Mouse (Mus musculus): ENCODE measurements around the gene Timm8a2.

The Timm8a2 gene

DNA sequence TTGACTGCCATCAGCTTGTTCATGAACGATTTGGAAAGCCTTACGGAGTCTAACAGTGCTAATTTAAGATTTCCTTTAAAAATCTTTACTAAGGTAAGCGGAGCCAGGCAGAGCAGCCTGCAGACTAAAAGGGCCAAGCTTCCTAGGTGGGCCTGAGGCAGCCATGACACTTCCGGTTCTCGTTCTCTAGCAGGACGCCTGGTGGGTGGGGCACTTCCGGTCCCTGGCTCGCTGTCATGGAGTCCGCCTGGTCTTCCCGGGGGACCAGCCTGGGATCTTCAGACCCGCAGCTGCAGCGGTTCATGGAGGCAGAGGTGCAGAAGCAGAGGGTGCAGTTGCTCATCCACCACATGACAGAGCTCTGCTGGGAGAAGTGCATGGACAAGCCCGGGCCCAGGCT, at the start of gene Timm8a2:
TSS of gene Timm8a2 (plus strand) at position 224 of the 400 bp plus-strand sequence.
- DNase-seq (ENCODE audit: low spot score in 2 of 2) = no peak

DNA sequence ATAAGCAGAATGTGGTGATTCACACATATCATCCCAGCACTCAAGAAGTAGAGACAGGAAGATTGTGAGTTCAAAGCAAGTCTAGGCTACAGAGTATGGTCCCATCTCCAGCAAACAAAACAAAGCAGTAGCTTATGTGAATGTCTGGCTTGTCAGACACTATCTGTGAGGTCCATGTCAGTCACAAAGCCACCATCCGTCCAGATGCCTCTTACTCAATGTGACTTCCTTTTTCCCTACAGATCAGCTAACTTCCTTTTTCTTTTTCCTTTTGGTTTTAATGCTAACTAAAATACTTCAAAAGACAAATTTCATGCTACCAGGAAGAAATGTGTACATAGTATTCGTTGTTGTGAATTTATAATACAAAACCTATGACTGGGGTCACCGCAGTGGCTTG, 49.0 kb upstream of the Timm8a2 start:
- no peak for DNase-seq (ENCODE audit: low spot score in 2 of 2)

DNA sequence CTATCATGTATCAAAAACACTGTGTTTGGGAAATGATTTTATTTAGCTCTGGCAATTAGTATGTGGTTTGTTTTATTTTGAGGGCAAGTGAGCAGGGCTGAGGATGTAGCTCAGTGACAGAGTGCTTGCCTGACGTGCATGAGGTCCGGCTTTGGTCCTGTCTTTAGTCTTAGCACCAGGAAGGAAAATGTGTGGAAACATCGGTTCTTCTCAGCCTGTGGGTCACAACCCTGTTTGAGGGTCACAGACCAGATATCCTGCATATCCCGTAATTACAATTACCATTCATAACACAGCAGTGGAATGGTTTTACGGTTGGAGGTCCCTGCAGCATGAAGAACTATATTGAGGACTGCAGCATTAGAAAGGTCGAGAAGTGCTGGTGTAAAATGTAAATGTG, 48.4 kb upstream of the Timm8a2 start:
- no peak for DNase-seq (ENCODE audit: low spot score in 2 of 2)

DNA sequence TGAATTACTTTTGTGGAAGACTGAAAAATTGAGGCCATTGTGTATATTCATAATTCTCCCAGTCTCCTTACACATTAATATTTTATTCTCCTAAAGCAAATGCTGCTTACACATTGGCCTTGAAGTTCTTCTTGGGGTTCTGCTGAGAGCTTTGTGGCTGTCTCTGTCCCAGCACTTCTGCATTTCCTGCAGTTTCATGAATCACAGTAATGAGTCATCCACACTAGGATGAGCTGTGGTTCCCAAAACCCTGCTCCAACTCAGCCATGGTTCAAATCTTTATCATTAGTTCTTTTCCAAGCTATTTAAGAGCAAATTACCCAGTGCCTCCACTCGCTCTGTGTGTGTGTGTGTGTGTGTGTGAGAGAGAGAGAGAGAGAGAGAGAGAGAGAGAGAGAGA, 47.2 kb upstream of the Timm8a2 start:
- DNase-seq (ENCODE audit: low spot score in 2 of 2) = no peak

DNA sequence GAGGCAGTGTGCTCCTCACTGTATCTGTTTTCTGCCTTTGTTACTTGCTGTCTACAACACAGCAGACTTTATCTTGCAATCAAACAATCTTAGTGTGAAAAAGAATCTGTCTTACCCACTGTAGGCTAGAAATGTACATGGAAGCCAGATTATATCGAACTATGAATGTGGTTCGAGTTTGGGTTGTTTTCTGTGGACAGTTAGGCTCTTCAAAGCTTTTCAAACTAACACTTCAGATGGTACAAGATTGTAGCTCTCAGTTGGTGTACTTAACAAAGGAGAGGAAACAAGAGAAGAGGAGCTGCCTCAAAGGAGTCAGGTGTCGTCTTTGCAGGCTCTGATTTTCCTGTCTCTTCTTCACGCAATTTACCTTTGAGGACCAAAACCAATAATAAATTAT, 46.8 kb upstream of the Timm8a2 start:
- DNase-seq (ENCODE audit: low spot score in 2 of 2) = no peak

DNA sequence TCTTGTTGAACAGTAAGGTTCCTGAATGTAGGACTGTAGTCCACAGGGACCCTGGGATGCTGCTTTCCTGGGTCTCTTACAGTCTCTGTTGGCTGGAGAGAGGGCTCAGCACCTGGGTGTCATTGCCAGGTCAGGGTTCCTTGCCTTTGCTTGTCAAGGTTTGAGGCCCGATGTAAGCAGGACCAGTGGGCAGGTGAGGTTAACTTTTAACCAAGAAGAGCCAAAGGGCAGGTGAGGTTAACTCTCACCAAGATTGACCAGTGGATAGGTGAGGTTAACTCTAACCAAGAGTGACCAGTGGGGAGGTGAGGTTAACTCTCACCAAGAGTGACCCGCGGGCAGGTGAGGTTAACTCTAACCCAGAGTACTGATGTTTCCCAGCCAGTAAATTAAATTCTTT, 45.1 kb upstream of the Timm8a2 start:
- DNase-seq (ENCODE audit: low spot score in 2 of 2) = no peak

DNA sequence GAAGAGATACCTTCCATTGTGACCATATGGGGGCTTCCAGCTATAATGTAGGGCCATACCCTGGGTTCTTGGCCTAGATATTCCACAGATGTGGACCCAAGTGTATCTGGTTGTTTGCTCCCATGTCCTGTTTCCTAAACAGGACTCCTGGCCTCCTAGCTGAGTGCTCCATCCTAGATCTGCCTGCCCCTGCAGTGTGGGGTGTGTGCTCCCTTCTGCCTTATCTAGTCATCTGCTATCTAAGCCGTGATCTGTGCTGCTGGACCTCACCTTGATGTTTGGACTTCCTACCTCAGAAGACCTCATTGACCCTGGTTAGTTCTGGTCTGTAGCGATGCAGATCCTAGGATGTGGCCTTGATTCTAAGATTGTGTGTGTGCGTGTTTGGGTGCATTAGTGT, 44.6 kb upstream of the Timm8a2 start:
- no peak for DNase-seq (ENCODE audit: low spot score in 2 of 2)

DNA sequence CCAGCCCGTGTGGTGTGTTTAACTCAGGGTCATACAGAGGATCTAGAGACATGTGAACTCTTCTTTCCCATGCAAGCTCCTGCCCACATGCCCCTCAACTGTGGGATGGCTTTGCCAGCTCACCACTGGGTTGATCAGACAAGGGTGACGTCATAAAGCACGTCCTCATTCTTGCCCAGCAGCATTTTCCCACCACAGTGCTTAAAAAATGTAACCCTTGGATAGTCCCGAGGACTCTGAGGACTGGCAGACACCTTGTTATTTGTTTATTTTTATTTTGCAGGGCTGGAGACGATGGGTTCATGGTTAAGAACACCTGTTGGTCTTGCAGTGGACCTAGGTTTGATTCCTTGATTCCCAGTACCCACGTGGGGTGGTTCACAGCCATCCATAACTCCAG, 43.6 kb upstream of the Timm8a2 start:
- DNase-seq (ENCODE audit: low spot score in 2 of 2) = no peak

DNA sequence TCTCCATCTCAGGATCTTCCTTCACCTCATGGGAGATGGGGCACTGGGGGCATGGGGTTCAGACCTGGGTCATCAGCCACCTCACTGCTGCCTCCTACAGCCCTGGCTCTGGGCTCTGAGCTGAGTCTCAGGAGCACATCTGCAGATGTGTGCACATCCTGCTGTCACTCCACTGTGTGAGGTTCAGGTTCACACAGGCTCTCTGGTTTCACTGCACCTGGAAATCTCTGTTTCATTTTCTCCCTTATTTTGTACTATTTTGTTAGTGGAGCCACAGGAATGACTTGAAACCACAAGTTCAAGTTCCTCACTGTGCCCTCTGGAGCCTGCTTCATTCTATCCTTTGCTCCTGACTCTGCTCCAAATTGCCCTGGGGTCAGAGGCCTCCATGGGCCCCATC, 42.6 kb upstream of the Timm8a2 start:
- DNase-seq (ENCODE audit: low spot score in 2 of 2) = no peak

DNA sequence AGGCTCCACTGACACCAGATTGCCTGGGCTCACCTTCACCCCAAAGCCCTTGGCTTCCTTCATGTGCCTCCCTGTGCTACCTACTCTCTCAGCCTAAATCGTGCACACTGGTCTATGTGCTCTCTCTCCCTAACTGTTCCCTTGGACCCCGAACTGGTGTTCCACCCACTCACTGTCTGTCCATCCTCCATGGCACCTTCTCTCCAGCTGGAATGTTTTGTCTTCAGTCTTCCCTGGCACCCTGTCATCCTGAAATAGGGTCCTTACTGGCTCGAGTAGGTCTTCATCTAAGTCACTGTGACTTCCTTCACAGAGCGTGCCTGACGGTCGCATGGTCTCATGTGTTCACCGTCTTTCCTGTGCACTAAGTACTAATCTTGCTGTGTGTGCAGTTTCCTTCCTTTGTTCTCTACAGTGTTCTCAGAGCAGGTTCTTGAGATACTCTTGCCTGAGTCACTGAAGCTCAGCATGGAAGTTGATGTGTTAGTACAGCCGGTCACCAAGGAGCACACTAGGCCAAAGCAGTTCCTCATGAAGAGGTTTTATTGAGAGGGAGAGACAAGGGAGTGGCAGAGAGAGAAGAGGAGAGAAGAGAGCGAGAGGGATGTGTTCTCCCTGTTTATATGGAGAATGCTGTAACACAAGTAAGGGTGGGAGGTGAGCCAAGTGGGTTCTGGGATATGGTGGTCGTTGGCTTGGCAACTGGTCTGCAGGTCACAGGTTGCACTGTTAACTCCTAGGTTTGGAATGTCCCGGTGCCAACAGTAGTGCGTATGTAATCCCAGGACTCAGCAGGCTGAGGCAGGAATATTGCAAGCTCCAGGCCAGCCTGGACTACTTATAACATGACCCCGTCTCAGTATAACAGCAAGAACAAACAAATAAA, 41.8 kb upstream of the Timm8a2 start:
- no peak for DNase-seq (ENCODE audit: low spot score in 2 of 2)

DNA sequence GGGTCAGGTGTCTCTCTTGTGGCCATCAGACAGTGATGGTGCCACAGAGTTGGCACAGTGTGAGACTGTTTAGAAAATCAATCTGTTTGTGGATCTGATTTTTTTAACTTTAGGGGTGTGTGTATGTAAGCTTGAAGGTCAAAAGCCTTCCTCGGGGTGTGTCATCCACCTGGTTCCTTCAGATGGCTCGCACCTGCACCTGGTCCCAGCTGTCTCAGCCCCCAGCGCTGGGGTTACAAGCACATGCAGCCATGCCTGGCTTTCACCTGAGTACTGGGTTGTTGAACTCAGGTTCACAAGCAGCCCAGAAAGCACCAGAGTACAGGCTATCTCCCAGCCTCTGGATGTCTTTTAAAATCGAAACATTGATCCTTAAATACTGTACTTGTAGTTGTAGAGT, 40.9 kb upstream of the Timm8a2 start:
- DNase-seq (ENCODE audit: low spot score in 2 of 2) = no peak

DNA sequence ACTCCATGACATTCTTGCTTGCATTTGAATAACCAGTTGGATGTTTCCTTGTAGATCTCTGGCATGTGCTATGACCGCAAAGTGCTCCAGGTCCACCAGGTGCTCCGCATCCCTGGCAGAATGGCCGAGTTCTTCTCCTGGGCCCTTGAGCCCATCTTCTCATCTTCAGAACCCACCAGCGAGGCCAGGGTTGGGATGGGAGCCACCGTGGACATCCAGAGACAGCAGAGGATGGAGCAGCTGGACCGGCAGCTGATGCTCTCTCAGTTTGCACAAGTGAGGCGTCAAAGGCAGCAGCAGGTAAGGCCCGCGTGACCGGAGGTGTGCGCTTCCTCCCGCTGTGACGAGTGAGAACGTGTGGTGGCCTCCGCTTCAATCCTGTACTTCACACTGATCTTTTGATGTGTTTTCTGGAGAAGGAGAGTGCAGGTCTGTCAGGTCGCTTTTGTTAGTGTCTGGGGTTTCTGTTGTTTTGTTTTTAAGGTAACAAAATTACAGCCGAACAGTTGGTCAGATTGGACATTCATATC, 40.2 kb upstream of the Timm8a2 start:
- no peak for DNase-seq (ENCODE audit: low spot score in 2 of 2)

DNA sequence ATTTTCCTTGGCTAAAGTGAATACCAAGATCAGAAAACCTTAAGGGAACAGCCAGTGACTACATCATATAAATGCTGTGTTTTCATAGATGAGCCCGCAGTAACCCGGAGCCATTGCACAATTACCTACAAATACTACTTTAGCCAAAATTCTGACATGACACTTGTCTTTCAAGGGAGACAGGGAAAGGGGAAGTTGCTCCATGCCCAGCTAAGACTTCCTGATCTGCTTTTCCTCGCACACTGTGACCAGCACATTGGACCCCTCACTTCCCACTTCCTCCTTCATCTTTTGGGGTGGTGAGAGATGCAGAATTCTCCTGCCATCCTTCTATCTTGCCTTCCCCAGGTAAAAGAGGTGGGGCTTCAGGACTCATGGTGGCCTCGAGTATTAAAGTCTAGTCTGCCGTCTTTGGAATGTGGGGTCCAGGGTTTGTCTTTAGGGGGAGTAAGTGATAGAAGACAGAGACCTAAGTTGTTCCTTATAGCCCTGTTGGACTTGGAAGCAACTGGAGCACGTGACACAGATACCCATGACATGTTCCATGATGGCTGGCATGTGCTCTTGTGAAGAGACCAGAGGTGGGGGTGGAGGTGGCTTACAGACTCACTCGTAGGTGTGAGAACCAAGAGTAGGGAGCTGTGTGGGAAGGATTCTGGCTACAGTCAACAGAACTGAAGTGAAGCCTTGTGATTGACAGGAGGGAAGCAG, 39.5 kb upstream of the Timm8a2 start:
- DNase-seq (ENCODE audit: low spot score in 2 of 2) = no peak

DNA sequence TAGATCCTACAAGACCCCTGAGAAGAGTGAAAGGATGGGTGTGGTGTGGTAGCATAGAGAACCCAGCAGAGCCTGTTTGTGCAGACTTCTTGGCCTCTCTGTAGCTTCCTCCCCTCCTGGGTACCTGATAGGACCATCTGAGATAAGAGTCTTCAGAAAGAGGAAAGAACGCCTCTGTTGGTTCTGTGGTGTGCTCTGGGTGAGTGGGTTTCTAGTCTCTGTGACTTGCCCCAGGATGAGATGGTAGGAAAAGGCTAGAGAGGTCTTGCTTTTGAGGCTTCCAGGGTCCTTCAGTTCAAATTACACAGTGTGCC, 39.0 kb upstream of the Timm8a2 start:
- DNase-seq (ENCODE audit: low spot score in 2 of 2) = no peak

DNA sequence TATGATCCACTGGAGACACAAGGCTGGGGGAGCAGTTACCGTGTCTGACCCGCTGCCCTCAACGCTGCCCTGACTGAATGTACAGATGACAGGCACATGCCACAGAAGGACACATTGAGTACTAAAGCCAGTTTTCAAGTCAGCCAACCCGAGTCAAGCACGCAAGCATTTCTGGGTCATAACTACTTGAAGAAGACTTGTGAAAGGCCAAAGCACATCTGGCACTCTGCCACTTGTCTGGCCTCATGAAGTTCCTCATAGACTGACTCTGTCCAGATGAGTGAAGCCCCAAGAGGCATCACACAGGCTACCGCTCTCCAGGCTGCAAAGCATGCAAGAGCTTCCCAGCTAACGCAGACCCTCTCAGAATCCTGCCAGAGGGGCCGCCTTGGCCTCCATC, 37.7 kb upstream of the Timm8a2 start:
- peak in 1 of 2 experiments; percentile 68 for DNase-seq (ENCODE audit: low spot score in 2 of 2)

DNA sequence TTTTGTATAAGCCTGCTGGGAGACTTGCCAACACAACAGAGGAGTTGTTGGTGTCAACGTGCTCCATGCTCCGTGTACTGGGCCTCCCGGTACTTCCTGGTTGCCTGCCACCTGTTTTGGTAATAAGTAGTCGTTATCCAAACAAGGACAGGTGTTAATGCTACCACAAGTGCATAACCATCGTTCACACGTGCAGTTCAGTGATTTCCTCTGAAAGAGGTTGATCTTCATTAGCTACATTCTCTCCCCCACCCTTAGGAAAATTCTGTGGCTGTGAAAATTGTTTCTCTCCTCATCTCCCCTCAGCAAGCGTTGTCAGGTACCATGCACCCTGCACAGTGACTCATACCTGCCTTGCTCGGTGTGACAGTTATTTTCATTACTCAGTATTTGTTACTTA, 35.0 kb upstream of the Timm8a2 start:
- no peak for DNase-seq (ENCODE audit: low spot score in 2 of 2)

DNA sequence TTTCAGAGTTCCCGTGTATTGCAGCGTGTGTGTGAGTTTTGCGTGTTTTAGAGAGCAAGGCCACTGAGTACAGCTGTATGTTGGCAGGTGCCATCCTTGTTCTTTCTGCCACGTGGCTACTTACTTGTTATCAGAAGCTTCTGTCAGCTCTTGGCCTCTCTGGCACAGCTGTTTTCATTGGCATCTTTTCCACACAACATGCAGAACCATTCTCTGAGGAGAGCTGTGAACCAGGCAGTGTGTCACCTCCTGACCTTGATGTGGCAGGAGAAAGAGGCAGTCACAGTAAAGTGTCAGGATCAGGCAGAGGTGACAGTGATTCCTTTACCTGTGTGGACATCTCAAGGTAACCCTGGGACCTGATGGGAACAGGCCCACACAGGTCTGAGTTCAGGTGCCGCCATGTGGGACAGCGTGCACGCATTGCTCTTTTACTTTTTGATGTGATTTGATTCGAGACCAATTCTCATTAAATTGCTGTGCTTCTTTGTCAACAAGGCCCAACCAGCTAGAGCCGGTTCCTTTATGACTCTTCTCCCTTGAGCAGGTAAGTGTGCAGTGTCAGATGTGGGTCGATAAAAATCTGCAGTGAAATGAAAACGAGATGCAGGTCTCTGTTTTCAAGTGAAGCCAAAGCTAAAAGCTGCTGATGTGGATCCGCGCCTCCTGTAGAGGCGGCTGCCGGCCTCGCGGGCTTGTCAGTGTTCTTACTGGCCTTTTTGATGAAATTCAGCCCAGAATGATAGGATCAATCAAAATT, 33.9 kb upstream of the Timm8a2 start:
- DNase-seq (ENCODE audit: low spot score in 2 of 2) = no peak

DNA sequence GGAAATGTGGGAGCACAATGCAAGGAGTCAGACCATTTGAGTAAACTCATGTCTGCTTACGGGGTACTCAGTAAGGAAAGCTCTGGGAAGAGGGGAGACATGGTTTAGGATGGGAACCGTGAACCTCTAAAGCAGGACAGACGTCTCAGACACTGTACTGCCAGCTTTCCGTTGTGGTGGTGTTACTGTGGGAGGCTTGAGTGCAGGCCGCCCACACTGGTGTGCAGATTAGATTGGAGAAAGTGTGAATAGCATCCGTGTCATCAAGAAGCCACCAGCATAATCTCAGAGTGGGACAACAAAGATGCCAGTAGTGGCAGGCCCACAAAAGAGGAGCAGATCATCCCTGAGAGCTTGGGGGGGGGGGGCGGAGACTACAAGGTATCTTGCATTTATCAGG, 32.2 kb upstream of the Timm8a2 start:
- no peak for DNase-seq (ENCODE audit: low spot score in 2 of 2)

DNA sequence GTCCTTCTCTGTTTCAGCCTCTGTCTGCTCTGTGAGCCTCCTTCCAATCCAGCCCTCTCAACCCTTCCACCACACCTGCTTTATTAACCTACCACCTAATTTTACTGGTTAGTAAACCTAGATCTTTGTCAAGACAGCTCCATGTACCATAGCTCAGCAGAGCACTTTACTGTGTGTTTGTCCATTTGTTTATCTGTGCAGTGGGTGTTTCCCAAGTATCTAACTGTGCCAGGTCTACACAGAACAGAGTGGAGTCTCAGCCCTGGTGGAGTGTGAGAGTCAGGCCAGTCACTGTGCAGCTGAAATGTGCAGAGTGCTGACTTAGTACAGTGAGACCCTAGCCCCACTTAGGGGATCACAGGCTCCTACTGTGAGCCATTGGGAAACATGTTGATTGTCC, 30.7 kb upstream of the Timm8a2 start:
- DNase-seq (ENCODE audit: low spot score in 2 of 2) = no peak

DNA sequence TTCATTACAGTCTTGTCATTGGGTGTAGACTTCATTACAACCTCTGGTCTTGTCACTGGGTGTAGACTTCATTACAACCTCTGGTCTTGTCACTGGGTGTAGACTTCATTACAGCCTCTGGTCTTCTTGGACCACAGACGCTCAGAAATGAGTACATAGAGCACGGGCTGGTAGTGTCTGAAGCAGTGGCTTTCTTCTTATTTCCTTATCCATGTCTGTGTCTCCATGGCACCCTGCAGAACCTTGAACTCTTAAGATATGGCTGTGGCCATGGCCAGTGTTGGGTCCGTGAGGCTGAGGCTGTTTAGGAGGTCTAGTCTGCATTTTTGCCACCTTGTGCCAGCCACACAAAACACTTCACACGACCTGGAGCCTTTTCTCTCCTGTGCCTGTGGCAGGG, 26.2 kb upstream of the Timm8a2 start:
- DNase-seq (ENCODE audit: low spot score in 2 of 2) = no peak

DNA sequence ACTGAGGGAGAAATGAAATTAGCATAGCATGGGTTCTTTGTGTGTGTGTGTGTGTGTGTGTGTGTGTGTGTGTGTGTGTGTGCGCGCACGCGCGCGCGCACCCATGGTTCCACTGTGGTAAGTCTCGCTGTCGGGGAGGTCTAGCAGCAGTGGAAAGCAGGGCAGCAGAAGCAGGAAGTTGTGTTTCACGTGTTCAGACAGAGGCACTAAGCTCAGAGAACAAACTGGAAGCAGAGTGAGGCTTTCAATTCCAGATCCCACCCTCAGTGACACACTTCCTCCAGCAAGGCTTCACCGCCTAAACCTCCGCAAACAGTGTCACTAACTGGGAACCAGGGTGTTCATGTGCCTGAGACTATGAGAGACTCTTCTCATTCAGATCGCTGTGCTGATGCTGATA, 25.0 kb upstream of the Timm8a2 start:
- DNase-seq (ENCODE audit: low spot score in 2 of 2) = no peak

DNA sequence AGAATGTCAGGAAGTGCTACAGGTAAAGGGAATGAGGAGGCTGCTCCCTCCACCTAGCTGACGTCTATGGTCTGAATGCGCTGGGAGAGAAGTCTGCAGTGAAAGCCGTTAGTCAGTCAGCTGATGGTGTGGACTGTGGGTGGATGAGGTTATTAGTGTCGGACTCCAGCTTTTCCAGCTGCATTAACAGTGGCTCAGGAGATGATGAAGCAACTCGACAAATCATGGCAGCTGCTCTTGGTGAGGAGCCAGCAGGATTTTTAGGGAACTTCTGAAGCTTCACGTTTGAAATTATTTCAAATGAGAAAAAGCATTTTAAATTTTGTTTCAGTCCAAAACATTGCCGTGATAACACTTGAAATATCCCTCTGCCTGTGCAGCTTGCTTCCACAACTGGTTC, 24.2 kb upstream of the Timm8a2 start:
- peak in 1 of 2 experiments; percentile 19 for DNase-seq (ENCODE audit: low spot score in 2 of 2)

Measured in urinary bladder, postnatal 36 days (tissue).